Mouse (Mus musculus) intestine, embryonic 14.5 days (tissue): Measurements from ENCODE around the gene Trim24. TPM values are rescaled to one million over a fixed set of nuclear protein-coding genes. Genes with fewer than 3 reads are reported as not detected.
"Not testable (repeated sequence)": the region's sequence is repeated elsewhere in the genome, so short reads cannot be mapped to it uniquely, and the experiment has no call there.

ENCODE experiments used
- ATAC-seq: fragments of 200-750 bp; cut with Nextera tagmentation; replicated peaks from 2 replicates; pipeline ENCODE4 v1.8.0; 2017; ENCODE audit warnings: low read depth, moderate number of reproducible peaks, moderate TSS enrichment, moderate library complexity; ENCODE audit not compliant: low FRiP score, low TSS enrichment
- DNase-seq: peaks from one replicate; pipeline ENCODE4 v3.0.0-alpha.2; 2018; ENCODE audit warnings: low spot score
- H3K27ac ChIP-seq: fragments of 300-500 bp; sonication (generic); 2 replicates; pipeline ENCODE4 v1.5.1; 2014; ENCODE audit warnings: low read depth, mild to moderate bottlenecking, control low read depth
- H3K27me3 ChIP-seq: fragments of 300-500 bp; sonication (generic); replicated peaks from 2 replicates; pipeline ENCODE4 v1.6.1; 2014; ENCODE audit warnings: low read length, control low read depth; ENCODE audit not compliant: control insufficient read depth, insufficient read depth
- H3K36me3 ChIP-seq: fragments of 300-500 bp; sonication (generic); 2 replicates; pipeline ENCODE4 v1.6.1; 2014; ENCODE audit warnings: low read length, control low read depth; ENCODE audit not compliant: control insufficient read depth, insufficient read depth
- H3K4me1 ChIP-seq: fragments of 300-500 bp; sonication (generic); replicated peaks from 2 replicates; pipeline ENCODE4 v1.6.1; 2014; ENCODE audit warnings: low read length, control low read depth, mixed read lengths; ENCODE audit not compliant: control insufficient read depth, insufficient read depth
- H3K4me2 ChIP-seq: fragments of 300-500 bp; sonication (generic); 2 replicates; pipeline ENCODE4 v1.6.1; 2014; ENCODE audit warnings: low read length
- H3K4me3 ChIP-seq: fragments of 300-500 bp; sonication (generic); 2 replicates; pipeline ENCODE4 v1.5.1; 2014; ENCODE audit warnings: low read depth, low read length, control low read depth, mixed read lengths
- H3K9ac ChIP-seq: fragments of 300-500 bp; sonication (generic); 2 replicates; pipeline ENCODE4 v1.6.1; 2014; ENCODE audit warnings: mild to moderate bottlenecking, low read length
- H3K9me3 ChIP-seq: fragments of 300-500 bp; sonication (generic); 2 replicates; pipeline ENCODE4 v1.6.1; 2016; ENCODE audit warnings: low read length, control low read depth; ENCODE audit not compliant: control insufficient read depth
- WGBS: fragments of 180-500 bp; shearing (Covaris S2); extraction: QIAGEN DNeasy Blood & Tissue Kit; methylation state at CpG from one replicate; pipeline ENCODE4 v1.1.7; 2014; 5-methylcytosine and 5-hydroxymethylcytosine counted together
- polyA plus RNA-seq: library from polyadenylated mRNA; unstranded; fragments of >200 nt; fragmentation: Nextera tagmentation; extraction: Ambion mirVana; gene quantifications from 2 replicates; pipeline ENCODE4 v1.2.1, GENCODE M21; 2014

The Trim24 gene
- polyA plus RNA-seq, 1 experiment from 2014 or later: 19.6 TPM

GRCm38 (mm10) chr6:37856300-37856699 is 14.3 kb upstream of the Trim24 start:
- H3K9me3 ChIP-seq, H3K4me1 ChIP-seq, ATAC-seq, H3K36me3 ChIP-seq, H3K4me2 ChIP-seq, H3K27ac ChIP-seq, H3K4me3 ChIP-seq, H3K9ac ChIP-seq, DNase-seq, H3K27me3 ChIP-seq: not testable (repeated sequence)
- WGBS: 94% methylated on average over 9 of the region's 9 CpGs

DNA sequence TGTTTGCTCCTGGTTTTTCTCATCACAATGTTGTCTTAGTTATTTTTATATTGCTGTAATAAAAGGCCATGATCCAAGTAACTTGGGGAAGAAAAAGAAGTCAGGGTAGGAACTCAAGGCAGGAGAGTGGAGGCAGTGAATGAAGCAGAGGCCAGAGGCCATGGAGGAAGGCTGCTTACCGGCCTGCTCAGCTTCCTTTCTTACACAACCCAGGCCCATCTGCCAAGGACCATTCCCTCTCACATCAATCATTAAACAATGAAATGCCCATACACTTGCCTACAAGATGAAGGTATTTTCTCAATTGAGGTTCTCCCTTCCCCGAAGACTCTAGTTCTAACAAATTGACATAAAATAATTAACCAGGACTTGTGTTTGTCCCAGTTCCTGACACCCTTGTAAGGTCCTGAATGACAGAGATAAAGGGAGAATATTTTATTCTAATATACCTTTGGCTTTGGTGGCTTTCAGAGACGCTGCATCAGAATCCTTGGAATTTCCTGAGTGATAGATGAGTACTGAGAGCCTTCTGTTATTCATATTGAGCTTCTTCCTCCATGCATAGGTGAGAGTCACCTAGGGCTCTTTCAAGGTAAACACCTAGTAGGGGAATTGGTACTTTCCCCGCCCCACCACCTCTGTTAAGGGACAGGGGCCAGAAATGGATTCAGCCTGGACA is 13.3 kb upstream of the Trim24 start:
- DNase-seq (no peak), ATAC-seq (no peak)
- Histone ChIP-seq H3K9me3 (no peaks in the 10 kb centered on the region), H3K4me1 (no peaks in the 10 kb centered on the region), H3K27ac (no peak overlapping the region), H3K36me3 (no peaks in the 10 kb centered on the region), H3K4me3 (no peak overlapping the region), H3K27me3 (no peaks in the 10 kb centered on the region), H3K9ac (no peak overlapping the region), H3K4me2 (no peak overlapping the region)
- 59% methylated on average over 4 of the region's 4 CpGs for WGBS

DNA sequence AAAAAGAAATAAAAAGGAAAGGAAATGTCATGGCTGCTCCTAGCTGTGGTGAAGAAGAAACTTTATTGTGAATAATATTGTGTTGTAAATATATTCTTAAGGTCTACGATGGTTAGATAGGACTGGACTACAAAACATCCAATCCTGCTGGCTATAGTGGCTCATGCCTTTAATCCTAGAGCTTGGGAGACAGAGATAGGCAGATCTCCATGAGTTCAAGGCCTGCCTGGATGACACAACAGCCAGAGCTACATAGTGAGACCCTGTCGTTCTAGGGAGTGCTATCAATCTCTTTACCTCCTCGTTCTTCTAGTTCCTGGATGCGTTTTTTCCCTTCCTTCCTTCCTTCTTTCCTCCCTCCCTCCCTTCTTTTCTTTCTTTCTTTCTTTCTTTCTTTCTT is 12.5 kb upstream of the Trim24 start:
- H3K27me3 ChIP-seq: no peaks in the 10 kb centered on the region
- no peaks in the 10 kb centered on the region for H3K36me3 ChIP-seq
- no peak overlapping the region for H3K4me3 ChIP-seq
- ATAC-seq (no peak), DNase-seq (no peak)
- no peaks in the 10 kb centered on the region for H3K4me1 ChIP-seq
- H3K9ac ChIP-seq: no peak overlapping the region
- WGBS: 88% methylated on average over 4 of the region's 4 CpGs
- no peak overlapping the region for H3K4me2 ChIP-seq
- no peaks in the 10 kb centered on the region for H3K9me3 ChIP-seq
- no peak overlapping the region for H3K27ac ChIP-seq

GRCm38 (mm10) chr6:37862893-37863292 is 7.7 kb upstream of the Trim24 start:
- Histone ChIP-seq H3K4me1 (no peaks in the 10 kb centered on the region), H3K27ac (no peak overlapping the region), H3K4me3 (no peak overlapping the region), H3K4me2 (no peak overlapping the region), H3K9ac (no peak overlapping the region), H3K27me3 (no peaks in the 10 kb centered on the region), H3K36me3 (no peaks in the 10 kb centered on the region), H3K9me3 (no peaks in the 10 kb centered on the region)
- DNase-seq (no peak), ATAC-seq (no peak)
- WGBS: 85% methylated on average over 7 of the region's 7 CpGs

GRCm38 (mm10) chr6:37863961-37864730 is 6.5 kb upstream of the Trim24 start:
- Histone ChIP-seq H3K9ac (no peak overlapping the region), H3K36me3 (no peaks in the 10 kb centered on the region), H3K4me1 (no peaks in the 10 kb centered on the region), H3K4me2 (no peak overlapping the region), H3K27ac (no peak overlapping the region), H3K9me3 (no peaks in the 10 kb centered on the region), H3K4me3 (no peak overlapping the region), H3K27me3 (no peaks in the 10 kb centered on the region)
- DNase-seq (no peak), ATAC-seq (no peak)
- WGBS: 72% methylated on average over 2 of the region's 2 CpGs

DNA sequence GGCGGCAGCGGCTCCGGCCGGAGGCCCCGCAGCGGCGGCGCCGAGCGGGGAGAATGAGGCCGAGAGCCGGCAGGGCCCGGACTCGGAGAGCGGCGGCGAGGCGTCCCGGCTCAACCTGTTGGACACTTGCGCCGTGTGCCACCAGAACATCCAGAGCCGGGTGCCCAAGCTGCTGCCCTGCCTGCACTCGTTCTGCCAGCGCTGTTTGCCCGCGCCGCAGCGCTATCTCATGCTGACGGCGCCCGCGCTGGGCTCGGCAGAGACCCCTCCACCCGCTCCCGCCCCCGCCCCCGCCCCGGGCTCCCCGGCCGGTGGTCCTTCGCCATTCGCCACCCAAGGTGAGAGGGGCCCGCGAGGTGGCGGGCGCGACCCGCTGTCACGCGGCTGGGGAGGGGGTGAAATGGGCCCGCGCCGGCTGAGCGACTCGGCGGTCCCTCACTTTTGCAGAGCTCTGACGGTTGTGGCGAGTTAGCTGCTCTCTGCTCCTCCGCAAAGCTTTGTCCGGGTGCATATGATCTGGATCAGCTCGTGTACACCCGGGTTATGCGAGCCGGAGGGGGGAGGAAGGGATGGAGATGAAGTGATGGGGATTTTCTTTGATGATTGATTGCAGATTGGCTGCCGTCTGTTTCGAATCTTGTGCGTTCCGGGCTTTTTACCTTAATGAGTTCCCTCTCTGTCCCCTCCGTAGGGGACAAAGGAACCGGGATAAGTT is 683 bp downstream of the Trim24 start:
- DNase-seq (peak; percentile 88), ATAC-seq (peak; percentile 65)
- Histone ChIP-seq H3K27me3 (no peaks in the 10 kb centered on the region), H3K4me1 (no peaks in the 10 kb centered on the region), H3K9me3 (peaks cover 40% of the 10 kb centered on the region), H3K27ac (peak overlapping the region; percentile 99), H3K4me3 (peak overlapping the region; percentile 90), H3K4me2 (peak overlapping the region; percentile 50), H3K9ac (peak overlapping the region; percentile 96), H3K36me3 (peaks cover 3% of the 10 kb centered on the region; the same call in 1 of the 2 replicates)
- 1% methylated on average over 70 of the region's 70 CpGs for WGBS

GRCm38 (mm10) chr6:37872861-37873260 is 2.2 kb downstream of the Trim24 start:
- Histone ChIP-seq H3K4me2 (no peak overlapping the region), H3K27ac (no peak overlapping the region), H3K9me3 (peaks cover 50% of the 10 kb centered on the region), H3K9ac (no peak overlapping the region), H3K36me3 (peaks cover 14% of the 10 kb centered on the region), H3K4me3 (no peak overlapping the region), H3K27me3 (no peaks in the 10 kb centered on the region), H3K4me1 (no peaks in the 10 kb centered on the region)
- WGBS: 95% methylated on average over 1 of the region's 1 CpGs
- DNase-seq: peak; percentile 58
- ATAC-seq: no peak

DNA sequence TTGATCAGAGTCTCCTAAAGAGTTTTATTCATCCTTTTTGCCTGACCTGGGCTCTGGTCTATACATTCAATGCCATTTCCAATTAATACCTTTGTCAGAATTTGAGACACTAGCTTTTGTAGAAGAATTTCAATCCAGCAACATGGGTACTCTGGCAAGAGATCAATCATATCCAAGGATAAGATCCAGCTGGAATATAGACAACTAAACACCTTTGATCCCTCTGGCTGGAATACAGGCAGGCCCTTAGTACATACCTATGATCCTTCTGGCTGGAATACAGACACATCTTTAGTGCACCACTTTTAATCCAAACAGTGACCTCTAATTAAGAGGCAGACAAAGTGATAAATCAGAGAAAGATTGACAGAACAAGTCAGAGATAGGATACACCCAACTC is 3.1 kb downstream of the Trim24 start:
- no peak overlapping the region for H3K4me3 ChIP-seq
- no peaks in the 10 kb centered on the region for H3K27me3 ChIP-seq
- no peak overlapping the region for H3K4me2 ChIP-seq
- H3K4me1 ChIP-seq: no peaks in the 10 kb centered on the region
- H3K9me3 ChIP-seq: peaks cover 52% of the 10 kb centered on the region
- no peak for DNase-seq
- peaks cover 14% of the 10 kb centered on the region for H3K36me3 ChIP-seq
- no peak overlapping the region for H3K27ac ChIP-seq
- no peak overlapping the region for H3K9ac ChIP-seq
- no peak for ATAC-seq
